Mouse (Mus musculus) adrenal gland, postnatal 14 days (tissue): ENCODE data around the gene Opcml. TPM values are rescaled to one million over a fixed set of nuclear protein-coding genes. Genes with fewer than 3 reads are reported as not detected.

Experiments
- DNase-seq: peaks from one replicate; pipeline ENCODE4 v3.0.0; 2021; ENCODE audit warnings: mixed read lengths
- long read RNA-seq, 2 experiments: library from polyadenylated mRNA; stranded (forward); transcript quantifications; one replicate each; pipeline ENCODE4 v2.0.0; 2021
- total RNA-seq: library from RNA; stranded (reverse); gene quantifications from 2 replicates; pipeline ENCODE4 v1.2.3, GENCODE M21; 2021

Opcml gene
- 1.4 and 1.5 TPM in 2 replicates for total RNA-seq
- long read RNA-seq, experiment 1: 0 reads
- long read RNA-seq, experiment 2: 0 reads

- no peak for DNase-seq
Observed at GRCm38 (mm10) chr9:27790725-27791638, at the start of gene Opcml. Opcml (plus strand) TSS chr9:27790775.

- no peak for DNase-seq
Observed at GRCm38 (mm10) chr9:27758709-27759108, 31.9 kb upstream of the Opcml start.

GRCm38 (mm10) chr9:27761196-27761595 is 29.4 kb upstream of the Opcml start:
- DNase-seq: no peak

GRCm38 (mm10) chr9:27766446-27766845 is 24.1 kb upstream of the Opcml start:
- no peak for DNase-seq

- no peak for DNase-seq
Observed at GRCm38 (mm10) chr9:27767196-27767900, 23.2 kb upstream of the Opcml start.

GRCm38 (mm10) chr9:27768788-27769187 is 21.8 kb upstream of the Opcml start:
- DNase-seq: no peak

GRCm38 (mm10) chr9:27781291-27781993 is 9.1 kb upstream of the Opcml start:
- no peak for DNase-seq

- DNase-seq: no peak
Observed at GRCm38 (mm10) chr9:27781994-27782337, 8.6 kb upstream of the Opcml start.

GRCm38 (mm10) chr9:27791639-27791966 is 1.0 kb downstream of the Opcml start:
- no peak for DNase-seq

- DNase-seq: no peak
Observed at GRCm38 (mm10) chr9:27792226-27792625, 1.7 kb downstream of the Opcml start.

- DNase-seq: no peak
Observed at GRCm38 (mm10) chr9:27792994-27793393, 2.4 kb downstream of the Opcml start.

- no peak for DNase-seq
Observed at GRCm38 (mm10) chr9:27796535-27796934, 6.0 kb downstream of the Opcml start.

GRCm38 (mm10) chr9:27800992-27801391 is 10.4 kb downstream of the Opcml start:
- no peak for DNase-seq

- no peak for DNase-seq
Observed at GRCm38 (mm10) chr9:27801807-27802206, 11.2 kb downstream of the Opcml start.

GRCm38 (mm10) chr9:27802379-27802778 is 11.8 kb downstream of the Opcml start:
- peak; percentile 45 for DNase-seq

GRCm38 (mm10) chr9:27804461-27804860 is 13.9 kb downstream of the Opcml start:
- DNase-seq: no peak

- no peak for DNase-seq
Observed at GRCm38 (mm10) chr9:27809741-27810140, 19.2 kb downstream of the Opcml start.

GRCm38 (mm10) chr9:27813207-27813790 is 22.7 kb downstream of the Opcml start:
- no peak for DNase-seq

GRCm38 (mm10) chr9:27814161-27814560 is 23.6 kb downstream of the Opcml start:
- no peak for DNase-seq

GRCm38 (mm10) chr9:27821197-27821596 is 30.6 kb downstream of the Opcml start:
- DNase-seq: no peak

GRCm38 (mm10) chr9:27822681-27823080 is 32.1 kb downstream of the Opcml start:
- DNase-seq: no peak

- DNase-seq: no peak
Observed at GRCm38 (mm10) chr9:27824424-27824823, 33.8 kb downstream of the Opcml start.

GRCm38 (mm10) chr9:27830519-27830918 is 39.9 kb downstream of the Opcml start:
- DNase-seq: no peak
